Mouse (Mus musculus): ENCODE measurements around the gene Epha6.

DNA sequence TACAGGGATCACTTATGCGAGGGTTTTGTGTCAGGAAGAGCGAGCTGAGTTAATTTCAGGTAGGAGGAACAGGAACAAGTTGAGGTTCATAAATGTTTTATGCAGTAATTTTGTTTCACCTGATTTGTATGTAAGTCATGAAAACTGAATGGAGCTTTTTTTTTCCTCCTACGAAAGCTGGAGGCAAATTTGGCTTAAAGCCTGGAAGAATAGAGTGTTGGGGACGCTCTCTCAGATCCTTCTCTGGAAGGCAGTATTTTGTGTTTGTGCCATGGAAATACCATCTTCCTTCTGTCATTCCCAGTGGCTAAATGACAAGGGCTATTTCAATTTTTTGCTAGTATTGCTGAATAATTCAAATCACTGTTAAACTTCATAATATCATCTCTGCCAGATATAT is 768.6 kb downstream of the Epha6 start:
- no peak for TF ChIP-seq CTCF (IDR thresholded peaks at IDR 0.05)
- no peak for TF ChIP-seq POLR2A (IDR thresholded peaks at IDR 0.05; ENCODE audit: insufficient read depth, low read depth, low read length)
